Mouse (Mus musculus) midbrain, embryonic 12.5 days (tissue): ENCODE measurements around the gene Npff. TPM values are rescaled to one million over a fixed set of nuclear protein-coding genes. Genes with fewer than 3 reads are reported as not detected.

Source experiments
- ATAC-seq: fragments of 200-750 bp; cut with Nextera tagmentation; 2 replicates; pipeline ENCODE4 v1.8.0; 2017; ENCODE audit warnings: low read depth, moderate TSS enrichment, moderate library complexity; ENCODE audit not compliant: low FRiP score
- H3K27ac ChIP-seq: fragments of 300-500 bp; sonication (generic); replicated peaks from 2 replicates; pipeline ENCODE4 v1.5.1; 2016; ENCODE audit warnings: mild to moderate bottlenecking
- H3K27me3 ChIP-seq: fragments of 300-500 bp; sonication (generic); 2 replicates; pipeline ENCODE4 v1.6.1; 2016; ENCODE audit warnings: mild to moderate bottlenecking
- H3K36me3 ChIP-seq: fragments of 300-500 bp; sonication (generic); 2 replicates; pipeline ENCODE4 v1.6.1; 2016
- H3K4me1 ChIP-seq: fragments of 300-500 bp; sonication (generic); 2 replicates; pipeline ENCODE4 v1.6.1; 2016
- H3K4me2 ChIP-seq: fragments of 300-500 bp; sonication (generic); replicated peaks from 2 replicates; pipeline ENCODE4 v1.6.1; 2016; ENCODE audit warnings: mild to moderate bottlenecking, moderate library complexity
- H3K4me3 ChIP-seq: fragments of 300-500 bp; sonication (generic); 2 replicates; pipeline ENCODE4 v1.5.1; 2016; ENCODE audit warnings: mild to moderate bottlenecking
- H3K9ac ChIP-seq: fragments of 300-500 bp; sonication (generic); replicated peaks from 2 replicates; pipeline ENCODE4 v1.6.1; 2016; ENCODE audit warnings: mild to moderate bottlenecking, moderate library complexity
- H3K9me3 ChIP-seq: fragments of 300-500 bp; sonication (generic); 2 replicates; pipeline ENCODE4 v1.6.1; 2016; ENCODE audit warnings: mild to moderate bottlenecking
- WGBS: fragments of 180-500 bp; shearing (Covaris S2); methylation state at CpG from one replicate; pipeline ENCODE4 v1.1.7; 2016; 5-methylcytosine and 5-hydroxymethylcytosine counted together
- polyA plus RNA-seq: library from polyadenylated mRNA; unstranded; fragments of >200 nt; fragmentation: Nextera tagmentation; extraction: Ambion mirVana; gene quantifications from 2 replicates; pipeline ENCODE4 v1.2.1, GENCODE M21; 2016

The Npff gene
- polyA plus RNA-seq, 1 experiment from 2014 or later, result 3.1 TPM

- peaks cover 62% of the 10 kb centered on the region for H3K36me3 ChIP-seq
- WGBS, result 93% methylated on average over 4 of the region's 4 CpGs
- no peak overlapping the region for H3K9ac ChIP-seq
Measured at GRCm38 (mm10) chr15:102544801-102545200, 20.1 kb upstream of the Npff start.

GRCm38 (mm10) chr15:102533926-102534325 lies 9.2 kb upstream of the Npff start:
- no peak overlapping the region for H3K4me3 ChIP-seq

More at GRCm38 (mm10) chr15:102544801-102545200, 20.1 kb upstream of the Npff start:
- Histone ChIP-seq H3K4me2 (no peak overlapping the region), H3K4me1 (no peaks in the 10 kb centered on the region), H3K27me3 (no peaks in the 10 kb centered on the region), H3K9me3 (no peaks in the 10 kb centered on the region), H3K27ac (no peak overlapping the region), H3K4me3 (no peak overlapping the region)
- no peak for ATAC-seq

GRCm38 (mm10) chr15:102532106-102532900 lies 7.6 kb upstream of the Npff start:
- WGBS, result 88% methylated on average over 3 of the region's 3 CpGs
- no peaks in the 10 kb centered on the region for H3K27me3 ChIP-seq
- no peak overlapping the region for H3K27ac ChIP-seq
- no peaks in the 10 kb centered on the region for H3K4me1 ChIP-seq
- ATAC-seq, result no peak
- H3K9ac ChIP-seq, result no peak overlapping the region
- H3K9me3 ChIP-seq, result no peaks in the 10 kb centered on the region
- no peak overlapping the region for H3K4me3 ChIP-seq
- peaks cover 66% of the 10 kb centered on the region for H3K36me3 ChIP-seq
- no peak overlapping the region for H3K4me2 ChIP-seq

More at GRCm38 (mm10) chr15:102533926-102534325, 9.2 kb upstream of the Npff start:
- WGBS, result 91% methylated on average over 7 of the region's 7 CpGs
- no peak for ATAC-seq
- no peaks in the 10 kb centered on the region for H3K27me3 ChIP-seq
- no peak overlapping the region for H3K27ac ChIP-seq
- no peaks in the 10 kb centered on the region for H3K4me1 ChIP-seq
- no peaks in the 10 kb centered on the region for H3K9me3 ChIP-seq
- H3K36me3 ChIP-seq, result peaks cover 57% of the 10 kb centered on the region
- no peak overlapping the region for H3K4me2 ChIP-seq
- H3K9ac ChIP-seq, result no peak overlapping the region

GRCm38 (mm10) chr15:102531586-102531985 lies 6.8 kb upstream of the Npff start:
- H3K36me3 ChIP-seq, result peaks cover 63% of the 10 kb centered on the region
- no peak for ATAC-seq
- H3K4me2 ChIP-seq, result no peak overlapping the region
- no peak overlapping the region for H3K9ac ChIP-seq
- H3K9me3 ChIP-seq, result no peaks in the 10 kb centered on the region
- no peak overlapping the region for H3K4me3 ChIP-seq
- no peaks in the 10 kb centered on the region for H3K27me3 ChIP-seq
- no peak overlapping the region for H3K27ac ChIP-seq
- WGBS, result 86% methylated on average over 4 of the region's 4 CpGs
- no peaks in the 10 kb centered on the region for H3K4me1 ChIP-seq

GRCm38 (mm10) chr15:102530566-102530965 lies 5.8 kb upstream of the Npff start:
- no peaks in the 10 kb centered on the region for H3K9me3 ChIP-seq
- H3K36me3 ChIP-seq, result peaks cover 57% of the 10 kb centered on the region
- H3K27ac ChIP-seq, result no peak overlapping the region
- no peak overlapping the region for H3K4me3 ChIP-seq
- no peak for ATAC-seq
- 82% methylated on average over 4 of the region's 4 CpGs for WGBS
- no peak overlapping the region for H3K4me2 ChIP-seq
- no peaks in the 10 kb centered on the region for H3K4me1 ChIP-seq
- no peaks in the 10 kb centered on the region for H3K27me3 ChIP-seq
- no peak overlapping the region for H3K9ac ChIP-seq

GRCm38 (mm10) chr15:102528396-102528795 lies 3.7 kb upstream of the Npff start:
- no peak overlapping the region for H3K9ac ChIP-seq
- no peaks in the 10 kb centered on the region for H3K27me3 ChIP-seq
- H3K9me3 ChIP-seq, result no peaks in the 10 kb centered on the region
- 94% methylated on average over 1 of the region's 1 CpGs for WGBS
- ATAC-seq, result no peak
- peaks cover 60% of the 10 kb centered on the region for H3K36me3 ChIP-seq
- H3K4me3 ChIP-seq, result no peak overlapping the region
- H3K4me1 ChIP-seq, result no peaks in the 10 kb centered on the region
- H3K27ac ChIP-seq, result no peak overlapping the region
- H3K4me2 ChIP-seq, result no peak overlapping the region

GRCm38 (mm10) chr15:102527936-102528335 lies 3.2 kb upstream of the Npff start:
- Histone ChIP-seq H3K4me2 (no peak overlapping the region), H3K36me3 (peaks cover 56% of the 10 kb centered on the region), H3K4me3 (no peak overlapping the region)

GRCm38 (mm10) chr15:102526111-102527002 lies 1.6 kb upstream of the Npff start:
- H3K4me3 ChIP-seq, result no peak overlapping the region
- H3K4me1 ChIP-seq, result no peaks in the 10 kb centered on the region
- H3K27me3 ChIP-seq, result no peaks in the 10 kb centered on the region
- no peaks in the 10 kb centered on the region for H3K9me3 ChIP-seq
- no peak overlapping the region for H3K27ac ChIP-seq
- H3K4me2 ChIP-seq, result no peak overlapping the region
- 89% methylated on average over 6 of the region's 6 CpGs for WGBS
- peaks cover 64% of the 10 kb centered on the region for H3K36me3 ChIP-seq
- no peak for ATAC-seq
- H3K9ac ChIP-seq, result no peak overlapping the region

More at GRCm38 (mm10) chr15:102527936-102528335, 3.2 kb upstream of the Npff start:
- 71% methylated on average over 3 of the region's 3 CpGs for WGBS
- no peak overlapping the region for H3K27ac ChIP-seq
- no peaks in the 10 kb centered on the region for H3K27me3 ChIP-seq
- H3K9me3 ChIP-seq, result no peaks in the 10 kb centered on the region
- no peaks in the 10 kb centered on the region for H3K4me1 ChIP-seq
- ATAC-seq, result no peak
- H3K9ac ChIP-seq, result no peak overlapping the region

- Histone ChIP-seq H3K4me2 (no peak overlapping the region), H3K27ac (no peak overlapping the region), H3K4me1 (peaks cover 13% of the 10 kb centered on the region), H3K27me3 (no peaks in the 10 kb centered on the region), H3K4me3 (no peak overlapping the region), H3K9me3 (no peaks in the 10 kb centered on the region), H3K9ac (no peak overlapping the region), H3K36me3 (peaks cover 39% of the 10 kb centered on the region)
- no peak for ATAC-seq
- WGBS, result 84% methylated on average over 4 of the region's 4 CpGs
Measured at GRCm38 (mm10) chr15:102521480-102521879, 3.3 kb downstream of the Npff start.

GRCm38 (mm10) chr15:102520416-102520815 lies 4.3 kb downstream of the Npff start:
- Histone ChIP-seq H3K9me3 (no peaks in the 10 kb centered on the region), H3K36me3 (peaks cover 36% of the 10 kb centered on the region), H3K4me1 (peaks cover 21% of the 10 kb centered on the region), H3K9ac (no peak overlapping the region), H3K27ac (no peak overlapping the region), H3K4me2 (no peak overlapping the region), H3K4me3 (no peak overlapping the region), H3K27me3 (no peaks in the 10 kb centered on the region)
- ATAC-seq, result no peak
- WGBS, result 88% methylated on average over 4 of the region's 4 CpGs

GRCm38 (mm10) chr15:102519211-102520141 lies 5.3 kb downstream of the Npff start:
- Histone ChIP-seq H3K9ac (peak overlapping the region; percentile 75), H3K4me2 (peak overlapping the region; percentile 92), H3K27me3 (no peaks in the 10 kb centered on the region), H3K4me3 (peak overlapping the region; percentile 71), H3K4me1 (peaks cover 30% of the 10 kb centered on the region), H3K27ac (peak overlapping the region; percentile 97), H3K9me3 (no peaks in the 10 kb centered on the region), H3K36me3 (peaks cover 35% of the 10 kb centered on the region)
- 73% methylated on average over 17 of the region's 17 CpGs for WGBS
- no peak for ATAC-seq
